ENCODE assay signal across 7 mouse cellular contexts in genomic region chr12:54205195-54205594, GRCm38 (mm10). TPM values are rescaled to one million over a fixed set of nuclear protein-coding genes. Genes with fewer than 3 reads are reported as not detected.
DNase-seq lines count a peak whose midpoint lies in the region; ATAC-seq and TF ChIP-seq lines count a peak whose summit lies in the region.

No protein-coding gene starts in this region.

- no peak overlapping the region for H3K4me2 ChIP-seq in lung, postnatal 0 days (replicated peaks; ENCODE audit: low read depth, low read length)

- no peak for TF ChIP-seq POLR2A in brain, embryonic 14.5 days (IDR thresholded peaks at IDR 0.05; ENCODE audit: borderline replicate concordance, extremely low read depth, insufficient read depth, insufficient read length, poor library complexity, severe bottlenecking)

- H3K4me1 ChIP-seq in lung, postnatal 0 days (ENCODE audit: insufficient read depth, low read depth, low read length) = peaks cover 3% of the 10 kb centered on the region; the same call in 1 of the 2 replicates

- DNase-seq in urinary bladder, postnatal 14 days (ENCODE audit: low spot score) = peak; percentile 59
- no peak for DNase-seq in urinary bladder, adult 2 months (ENCODE audit: low spot score)
- no peak for DNase-seq in brain, embryonic 14.5 days (ENCODE audit: low read depth)
- DNase-seq in induced T-regulatory cell, adult 2 months (ENCODE audit: low read depth) = peak; percentile 69
- DNase-seq in lung, postnatal 0 days (ENCODE audit: low spot score) = peak; percentile 70
- peak; percentile 25 for DNase-seq in testis, postnatal 14 days (ENCODE audit: low spot score)
- DNase-seq in ovary, postnatal 10 days (ENCODE audit: low spot score) = no peak

- H3K4me3 ChIP-seq in lung, postnatal 0 days (ENCODE audit: low read depth, low read length) = no peak overlapping the region

- peak; percentile 39; the same call in 1 of the 2 replicates for TF ChIP-seq CTCF in brain, embryonic 14.5 days (IDR thresholded peaks at IDR 0.05; ENCODE audit: borderline replicate concordance, extremely low read depth, insufficient read depth, insufficient read length)
- TF ChIP-seq CTCF in lung, postnatal 0 days (IDR thresholded peaks at IDR 0.05) = peak; percentile 75

- H3K36me3 ChIP-seq in lung, postnatal 0 days (ENCODE audit: insufficient read depth, low read length) = no peaks in the 10 kb centered on the region

- H3K9me3 ChIP-seq in lung, postnatal 0 days (ENCODE audit: low read length) = no peaks in the 10 kb centered on the region

- no peak for TF ChIP-seq EP300 in lung, postnatal 0 days (IDR thresholded peaks at IDR 0.05)

- no peaks in the 10 kb centered on the region for H3K27me3 ChIP-seq in lung, postnatal 0 days (replicated peaks; ENCODE audit: insufficient read depth, low read length)

- ATAC-seq in lung, postnatal 0 days = peak; percentile 37; the same call in 1 of the 2 replicates

- no peak overlapping the region for H3K9ac ChIP-seq in lung, postnatal 0 days (replicated peaks; ENCODE audit: low read depth)

- no peak overlapping the region for H3K27ac ChIP-seq in lung, postnatal 0 days (ENCODE audit: low read length)

- WGBS in lung, postnatal 0 days = 10% methylated on average over 1 of the region's 1 CpGs

RNA-seq across cellular contexts. Expression of gene Egln3, which starts 1.5 kb away (rescaled TPM):
- polyA plus RNA-seq in urinary bladder, adult 2 months (2012; rRNA removed) = 37.1 and 41.7 TPM in 2 replicates
- 6.9 and 8.7 TPM in 2 replicates for polyA plus RNA-seq in brain, embryonic 14.5 days (2012; rRNA removed)
- polyA plus RNA-seq in lung, postnatal 0 days (2015; fragmentation: Nextera tagmentation; extraction: Ambion mirVana) = 5.2 and 5.4 TPM in 2 replicates

Comparison
In these comparisons a context has a peak if more than half of its experiments do, and no peak if none do; other contexts are left out.
1. DNase-seq: peak in urinary bladder, postnatal 14 days (single experiment), induced T-regulatory cell, adult 2 months (single experiment), lung, postnatal 0 days (single experiment) and testis, postnatal 14 days (single experiment); none in urinary bladder, adult 2 months (single experiment), brain, embryonic 14.5 days (single experiment) and ovary, postnatal 10 days (single experiment).